Mouse (Mus musculus): ENCODE results near the gene Cdk1. TPM values are rescaled to one million over a fixed set of nuclear protein-coding genes. Genes with fewer than 3 reads are reported as not detected.
A peak's percentile ranks its signal among the peaks of the same experiment; 100 is the strongest.

The Cdk1 gene
- polyA plus RNA-seq, 1 experiment from 2014 or later = 94.2 TPM

- no peaks in the 10 kb centered on the region for H3K9me3 ChIP-seq (ENCODE audit: control insufficient read depth, low read length)
- H3K27ac ChIP-seq (replicated peaks; ENCODE audit: low read depth, low read length) = no peak overlapping the region
- ATAC-seq (ENCODE audit: low FRiP score, low TSS enrichment) (no peak), DNase-seq (peak; percentile 87)
- no peaks in the 10 kb centered on the region for H3K36me3 ChIP-seq (ENCODE audit: control insufficient read depth, insufficient read depth, low read length)
- no peaks in the 10 kb centered on the region for H3K4me1 ChIP-seq (ENCODE audit: control insufficient read depth, insufficient read depth, low read length)
- H3K4me2 ChIP-seq (ENCODE audit: low read length) = no peak overlapping the region
- no peak overlapping the region for H3K4me3 ChIP-seq (replicated peaks; ENCODE audit: low read depth, low read length)
- WGBS = 45% methylated on average over 5 of the region's 5 CpGs
- no peaks in the 10 kb centered on the region for H3K27me3 ChIP-seq (ENCODE audit: control insufficient read depth, insufficient read depth, low read length)
- H3K9ac ChIP-seq (replicated peaks; ENCODE audit: low read length) = no peak overlapping the region
These were observed 45.7 kb downstream of the Cdk1 start for GRCm38 (mm10) chr10:69307067-69307466.

- H3K9me3 ChIP-seq (ENCODE audit: control insufficient read depth, low read length) = no peaks in the 10 kb centered on the region
- 66% methylated on average over 14 of the region's 14 CpGs for WGBS
- no peaks in the 10 kb centered on the region for H3K36me3 ChIP-seq (ENCODE audit: control insufficient read depth, insufficient read depth, low read length)
- H3K4me1 ChIP-seq (ENCODE audit: control insufficient read depth, insufficient read depth, low read length) = no peaks in the 10 kb centered on the region
- no peaks in the 10 kb centered on the region for H3K27me3 ChIP-seq (ENCODE audit: control insufficient read depth, insufficient read depth, low read length)
- no peak overlapping the region for H3K27ac ChIP-seq (replicated peaks; ENCODE audit: low read depth, low read length)
- H3K4me2 ChIP-seq (ENCODE audit: low read length) = no peak overlapping the region
- H3K9ac ChIP-seq (replicated peaks; ENCODE audit: low read length) = no peak overlapping the region
- ATAC-seq (ENCODE audit: low FRiP score, low TSS enrichment) (no peak), DNase-seq (no peak)
- H3K4me3 ChIP-seq (replicated peaks; ENCODE audit: low read depth, low read length) = no peak overlapping the region
These were observed 46.5 kb downstream of the Cdk1 start for GRCm38 (mm10) chr10:69306205-69306604.

- Histone ChIP-seq H3K36me3 (ENCODE audit: control insufficient read depth, insufficient read depth, low read length) (no peaks in the 10 kb centered on the region), H3K27me3 (ENCODE audit: control insufficient read depth, insufficient read depth, low read length) (no peaks in the 10 kb centered on the region), H3K4me3 (replicated peaks; ENCODE audit: low read depth, low read length) (no peak overlapping the region), H3K4me1 (ENCODE audit: control insufficient read depth, insufficient read depth, low read length) (no peaks in the 10 kb centered on the region), H3K9ac (replicated peaks; ENCODE audit: low read length) (no peak overlapping the region), H3K9me3 (ENCODE audit: control insufficient read depth, low read length) (no peaks in the 10 kb centered on the region), H3K27ac (replicated peaks; ENCODE audit: low read depth, low read length) (no peak overlapping the region), H3K4me2 (ENCODE audit: low read length) (no peak overlapping the region)
- no peak for ATAC-seq (ENCODE audit: low FRiP score, low TSS enrichment)
- 86% methylated on average over 7 of the region's 7 CpGs for WGBS
- DNase-seq = no peak
These were observed 47.1 kb downstream of the Cdk1 start for GRCm38 (mm10) chr10:69305600-69305999.

GRCm38 (mm10) chr10:69304819-69305218 lies 47.9 kb downstream of the Cdk1 start:
- Histone ChIP-seq H3K27me3 (ENCODE audit: control insufficient read depth, insufficient read depth, low read length) (no peaks in the 10 kb centered on the region), H3K4me3 (replicated peaks; ENCODE audit: low read depth, low read length) (no peak overlapping the region), H3K9me3 (ENCODE audit: control insufficient read depth, low read length) (no peaks in the 10 kb centered on the region), H3K4me2 (ENCODE audit: low read length) (no peak overlapping the region), H3K36me3 (ENCODE audit: control insufficient read depth, insufficient read depth, low read length) (no peaks in the 10 kb centered on the region), H3K27ac (replicated peaks; ENCODE audit: low read depth, low read length) (no peak overlapping the region), H3K4me1 (ENCODE audit: control insufficient read depth, insufficient read depth, low read length) (no peaks in the 10 kb centered on the region), H3K9ac (replicated peaks; ENCODE audit: low read length) (no peak overlapping the region)
- no peak for ATAC-seq (ENCODE audit: low FRiP score, low TSS enrichment)
- DNase-seq = no peak
- 81% methylated on average over 3 of the region's 3 CpGs for WGBS

GRCm38 (mm10) chr10:69302667-69303066 lies 50.1 kb downstream of the Cdk1 start:
- no peak overlapping the region for H3K4me2 ChIP-seq (ENCODE audit: low read length)
- no peak overlapping the region for H3K9ac ChIP-seq (replicated peaks; ENCODE audit: low read length)
- H3K27ac ChIP-seq (replicated peaks; ENCODE audit: low read depth, low read length) = no peak overlapping the region
- 89% methylated on average over 3 of the region's 3 CpGs for WGBS
- ATAC-seq (ENCODE audit: low FRiP score, low TSS enrichment) (no peak), DNase-seq (no peak)
- H3K9me3 ChIP-seq (ENCODE audit: control insufficient read depth, low read length) = no peaks in the 10 kb centered on the region
- no peaks in the 10 kb centered on the region for H3K27me3 ChIP-seq (ENCODE audit: control insufficient read depth, insufficient read depth, low read length)
- H3K36me3 ChIP-seq (ENCODE audit: control insufficient read depth, insufficient read depth, low read length) = no peaks in the 10 kb centered on the region
- no peaks in the 10 kb centered on the region for H3K4me1 ChIP-seq (ENCODE audit: control insufficient read depth, insufficient read depth, low read length)
- no peak overlapping the region for H3K4me3 ChIP-seq (replicated peaks; ENCODE audit: low read depth, low read length)

- Histone ChIP-seq H3K36me3 (ENCODE audit: control insufficient read depth, insufficient read depth, low read length) (no peaks in the 10 kb centered on the region), H3K9ac (replicated peaks; ENCODE audit: low read length) (no peak overlapping the region), H3K4me1 (ENCODE audit: control insufficient read depth, insufficient read depth, low read length) (no peaks in the 10 kb centered on the region), H3K9me3 (ENCODE audit: control insufficient read depth, low read length) (no peaks in the 10 kb centered on the region), H3K4me3 (replicated peaks; ENCODE audit: low read depth, low read length) (no peak overlapping the region), H3K4me2 (ENCODE audit: low read length) (no peak overlapping the region), H3K27me3 (ENCODE audit: control insufficient read depth, insufficient read depth, low read length) (no peaks in the 10 kb centered on the region), H3K27ac (replicated peaks; ENCODE audit: low read depth, low read length) (no peak overlapping the region)
- ATAC-seq (ENCODE audit: low FRiP score, low TSS enrichment) (no peak), DNase-seq (no peak)
- 91% methylated on average over 7 of the region's 7 CpGs for WGBS
These were observed 52.8 kb downstream of the Cdk1 start for GRCm38 (mm10) chr10:69299985-69300384.

- DNase-seq (no peak), ATAC-seq (ENCODE audit: low FRiP score, low TSS enrichment) (no peak)
- H3K4me3 ChIP-seq (replicated peaks; ENCODE audit: low read depth, low read length) = no peak overlapping the region
- WGBS = 84% methylated on average over 9 of the region's 9 CpGs
- no peaks in the 10 kb centered on the region for H3K27me3 ChIP-seq (ENCODE audit: control insufficient read depth, insufficient read depth, low read length)
- no peak overlapping the region for H3K9ac ChIP-seq (replicated peaks; ENCODE audit: low read length)
- no peak overlapping the region for H3K4me2 ChIP-seq (ENCODE audit: low read length)
- H3K9me3 ChIP-seq (ENCODE audit: control insufficient read depth, low read length) = no peaks in the 10 kb centered on the region
- no peaks in the 10 kb centered on the region for H3K4me1 ChIP-seq (ENCODE audit: control insufficient read depth, insufficient read depth, low read length)
- H3K36me3 ChIP-seq (ENCODE audit: control insufficient read depth, insufficient read depth, low read length) = no peaks in the 10 kb centered on the region
- no peak overlapping the region for H3K27ac ChIP-seq (replicated peaks; ENCODE audit: low read depth, low read length)
These were observed 56.8 kb downstream of the Cdk1 start for GRCm38 (mm10) chr10:69295919-69296318.

- Histone ChIP-seq H3K4me1 (ENCODE audit: control insufficient read depth, insufficient read depth, low read length) (no peaks in the 10 kb centered on the region), H3K27ac (replicated peaks; ENCODE audit: low read depth, low read length) (no peak overlapping the region), H3K4me3 (replicated peaks; ENCODE audit: low read depth, low read length) (no peak overlapping the region), H3K36me3 (ENCODE audit: control insufficient read depth, insufficient read depth, low read length) (peaks cover 11% of the 10 kb centered on the region), H3K9me3 (ENCODE audit: control insufficient read depth, low read length) (no peaks in the 10 kb centered on the region), H3K27me3 (ENCODE audit: control insufficient read depth, insufficient read depth, low read length) (no peaks in the 10 kb centered on the region), H3K9ac (replicated peaks; ENCODE audit: low read length) (no peak overlapping the region), H3K4me2 (ENCODE audit: low read length) (no peak overlapping the region)
- ATAC-seq (ENCODE audit: low FRiP score, low TSS enrichment) = no peak
- no peak for DNase-seq
- 98% methylated on average over 8 of the region's 8 CpGs for WGBS
These were observed 62.0 kb downstream of the Cdk1 start for GRCm38 (mm10) chr10:69290736-69291135.

GRCm38 (mm10) chr10:69288720-69289119 lies 64.0 kb downstream of the Cdk1 start:
- ATAC-seq (ENCODE audit: low FRiP score, low TSS enrichment) (no peak), DNase-seq (no peak)
- H3K27ac ChIP-seq (replicated peaks; ENCODE audit: low read depth, low read length) = no peak overlapping the region
- no peaks in the 10 kb centered on the region for H3K4me1 ChIP-seq (ENCODE audit: control insufficient read depth, insufficient read depth, low read length)
- no peaks in the 10 kb centered on the region for H3K27me3 ChIP-seq (ENCODE audit: control insufficient read depth, insufficient read depth, low read length)
- no peak overlapping the region for H3K9ac ChIP-seq (replicated peaks; ENCODE audit: low read length)
- WGBS = 93% methylated on average over 6 of the region's 6 CpGs
- H3K9me3 ChIP-seq (ENCODE audit: control insufficient read depth, low read length) = no peaks in the 10 kb centered on the region
- H3K4me3 ChIP-seq (replicated peaks; ENCODE audit: low read depth, low read length) = no peak overlapping the region
- H3K4me2 ChIP-seq (ENCODE audit: low read length) = no peak overlapping the region
- H3K36me3 ChIP-seq (ENCODE audit: control insufficient read depth, insufficient read depth, low read length) = peaks cover 23% of the 10 kb centered on the region

All from midbrain, embryonic 14.5 days (tissue).